Mouse (Mus musculus) erythroblast, embryonic 14.5 days (primary cell): ENCODE measurements around the gene Emc6. TPM values are rescaled to one million over a fixed set of nuclear protein-coding genes. Genes with fewer than 3 reads are reported as not detected.

ENCODE experiments used
- H3K27me3 ChIP-seq: 2 replicates; pipeline ENCODE4 v1.6.1; 2012; ENCODE audit warnings: inconsistent platforms; ENCODE audit not compliant: control insufficient read depth
- H3K36me3 ChIP-seq: 2 replicates; pipeline ENCODE4 v1.6.1; 2012; ENCODE audit warnings: mild to moderate bottlenecking, inconsistent platforms; ENCODE audit not compliant: control insufficient read depth
- H3K4me1 ChIP-seq: 2 replicates; pipeline ENCODE4 v1.6.1; 2012; ENCODE audit warnings: inconsistent platforms; ENCODE audit not compliant: control insufficient read depth
- H3K4me3 ChIP-seq: replicated peaks from 2 replicates; pipeline ENCODE3; 2012; ENCODE audit warnings: moderate library complexity, mild to moderate bottlenecking, inconsistent platforms
- H3K9me3 ChIP-seq: 2 replicates; pipeline ENCODE4 v1.6.1; 2012; ENCODE audit warnings: low read length, inconsistent platforms, mixed read lengths; ENCODE audit not compliant: control insufficient read depth
- GATA1 ChIP-seq: IDR thresholded peaks from 2 replicates; pipeline ENCODE4 v1.6.1; 2012; ENCODE audit warnings: low read length, inconsistent platforms, mixed read lengths
- TAL1 ChIP-seq: IDR thresholded peaks from 3 replicates; pipeline ENCODE4 v1.6.1; 2012; ENCODE audit warnings: low read length, inconsistent platforms, mixed read lengths
- polyA plus RNA-seq: library from polyadenylated mRNA; stranded (reverse); fragments of >175 nt; gene quantifications from 2 replicates; pipeline ENCODE4 v1.2.3, GENCODE M21; 2012

Gene Emc6
- polyA plus RNA-seq, 1 experiment = 19.4 TPM

DNA sequence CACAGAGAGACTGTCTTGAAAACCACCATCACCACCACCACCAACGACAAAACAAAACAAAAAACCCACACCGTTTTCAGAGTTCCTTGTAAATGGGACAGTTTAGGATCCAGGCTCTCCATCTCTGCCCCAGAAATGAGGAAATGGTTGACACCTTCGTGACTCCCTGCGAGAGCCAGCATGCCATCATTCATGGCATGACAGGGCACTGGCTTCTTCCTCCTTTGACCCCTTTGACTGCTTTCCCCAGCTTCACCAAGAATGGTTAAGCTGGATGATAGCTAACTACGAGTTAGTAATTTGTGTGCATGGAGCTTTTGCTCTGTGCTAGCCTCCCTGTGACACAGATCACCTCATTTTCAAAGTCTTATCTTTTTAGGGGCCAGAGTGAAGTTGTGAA lies 14.6 kb downstream of the Emc6 start:
- no peak for TF ChIP-seq TAL1
- no peak for TF ChIP-seq GATA1
- peaks cover 4% of the 10 kb centered on the region for H3K4me1 ChIP-seq
- no peaks in the 10 kb centered on the region for H3K9me3 ChIP-seq
- peaks cover 42% of the 10 kb centered on the region for H3K27me3 ChIP-seq
- H3K36me3 ChIP-seq = no peaks in the 10 kb centered on the region
- no peak overlapping the region for H3K4me3 ChIP-seq

DNA sequence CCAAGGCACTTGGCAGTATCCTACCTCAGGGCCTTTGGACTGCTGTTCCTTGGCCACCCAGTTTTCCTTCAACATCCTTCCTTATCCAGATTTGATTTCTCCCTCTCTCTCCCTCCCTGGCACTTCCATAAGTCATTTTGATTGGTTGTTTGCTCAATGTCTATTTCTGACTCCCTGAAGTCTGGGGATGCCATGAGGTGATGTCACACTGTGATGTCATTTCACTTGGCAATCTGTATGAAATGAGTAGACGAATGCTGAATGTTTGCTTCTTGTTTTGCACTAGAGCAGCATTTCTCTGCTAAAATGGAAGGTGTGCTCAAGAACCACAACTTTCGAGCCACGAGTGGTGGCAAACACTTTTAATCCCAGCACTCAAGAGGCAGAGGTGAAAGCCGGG lies 15.2 kb downstream of the Emc6 start:
- H3K4me1 ChIP-seq = peaks cover 4% of the 10 kb centered on the region
- no peak overlapping the region for H3K4me3 ChIP-seq
- no peak for TF ChIP-seq GATA1
- no peak for TF ChIP-seq TAL1
- H3K27me3 ChIP-seq = peaks cover 42% of the 10 kb centered on the region
- H3K36me3 ChIP-seq = no peaks in the 10 kb centered on the region
- H3K9me3 ChIP-seq = no peaks in the 10 kb centered on the region

DNA sequence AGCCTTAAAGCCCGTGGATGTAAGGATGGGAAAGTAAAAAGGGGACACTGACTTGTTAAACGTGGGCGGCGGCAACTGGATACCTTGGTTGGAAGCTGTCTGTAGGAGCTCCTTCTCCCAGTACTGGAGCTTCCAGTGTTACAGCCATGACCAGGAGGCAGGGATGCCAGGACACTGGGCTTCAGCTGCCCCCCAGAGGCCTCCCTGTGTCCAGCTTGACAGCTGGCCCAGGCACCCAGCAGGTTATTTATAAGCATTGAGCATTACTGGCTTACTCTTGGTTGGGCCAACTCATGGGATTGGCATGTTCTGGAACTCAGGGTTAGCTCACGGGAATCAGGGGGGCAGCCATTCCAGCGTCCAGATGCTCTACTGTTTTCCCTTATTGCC lies 16.0 kb downstream of the Emc6 start:
- TF ChIP-seq GATA1 (no peak), TAL1 (no peak)
- no peaks in the 10 kb centered on the region for H3K36me3 ChIP-seq
- peaks cover 4% of the 10 kb centered on the region for H3K4me1 ChIP-seq
- H3K4me3 ChIP-seq = no peak overlapping the region
- peaks cover 42% of the 10 kb centered on the region for H3K27me3 ChIP-seq
- no peaks in the 10 kb centered on the region for H3K9me3 ChIP-seq

DNA sequence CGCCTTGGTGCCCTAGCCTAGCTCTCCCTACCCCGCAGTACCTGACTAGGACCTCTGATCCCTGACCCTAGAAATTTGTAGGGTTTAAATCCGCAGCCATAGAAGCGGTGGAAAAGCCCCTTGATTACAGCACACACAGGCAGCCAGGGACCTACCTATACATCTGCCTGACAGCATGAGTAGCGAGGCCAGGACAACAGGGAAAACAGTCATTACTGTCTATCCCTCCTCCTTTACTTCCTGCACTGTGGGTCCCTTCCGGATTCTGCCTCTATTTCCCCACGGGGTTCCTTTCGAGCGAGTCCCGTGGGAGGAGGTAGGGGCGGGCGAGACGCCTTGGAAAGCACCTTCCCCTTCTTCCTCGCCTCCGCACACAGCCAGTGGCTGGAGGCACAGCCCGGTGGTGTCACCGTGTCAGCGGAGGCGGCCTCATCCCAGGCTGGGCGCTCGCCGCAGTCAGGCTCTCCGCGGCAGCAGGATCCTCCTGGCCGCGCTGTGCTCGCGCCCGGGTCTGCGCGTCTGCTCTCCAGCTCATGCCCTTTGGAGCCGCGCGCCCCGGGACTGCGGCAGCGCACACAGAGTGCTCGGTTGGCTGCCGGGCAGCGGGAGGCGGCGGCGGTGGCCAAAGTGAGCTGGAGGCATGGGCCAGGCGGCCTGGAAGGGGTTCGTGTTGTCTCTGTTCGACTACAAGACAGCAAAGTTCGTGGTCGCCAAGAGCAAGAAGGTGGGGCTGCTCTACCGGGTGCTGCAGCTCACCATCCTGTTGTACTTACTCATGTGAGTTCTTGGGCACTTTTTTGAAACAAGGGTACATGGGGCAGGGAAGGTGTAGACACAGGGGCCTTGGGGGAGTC lies 16.7 kb downstream of the Emc6 start, which contains the start of gene P2rx5:
P2rx5 (plus strand) TSS at position 465 of the 854 bp plus-strand sequence.
- Histone ChIP-seq H3K36me3 (no peaks in the 10 kb centered on the region), H3K27me3 (peaks cover 44% of the 10 kb centered on the region), H3K4me1 (peaks cover 4% of the 10 kb centered on the region), H3K9me3 (no peaks in the 10 kb centered on the region), H3K4me3 (peak within 1 kb of the TSS; percentile 3)
- TF ChIP-seq GATA1 = no peak
- no peak for TF ChIP-seq TAL1

DNA sequence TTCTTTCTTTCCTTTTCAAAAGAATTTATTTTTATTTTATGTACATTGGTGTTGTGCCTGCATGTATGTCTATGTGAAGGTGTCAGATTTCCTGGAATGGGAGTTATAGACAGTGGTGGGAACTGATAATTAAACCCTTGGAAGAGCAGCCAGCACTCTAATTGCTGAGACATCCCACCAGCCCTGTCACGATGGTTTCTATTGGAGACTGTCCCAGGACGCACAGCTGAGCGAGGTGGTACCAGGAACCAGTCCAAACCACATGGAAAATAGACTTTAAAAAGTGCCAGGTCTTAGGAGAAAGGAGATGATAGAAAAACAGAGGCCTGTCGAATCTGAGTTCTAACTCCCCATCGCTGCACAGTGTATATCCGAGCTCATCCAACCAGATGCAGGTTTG lies 21.8 kb downstream of the Emc6 start:
- TF ChIP-seq GATA1 = no peak
- no peak for TF ChIP-seq TAL1
- peaks cover 27% of the 10 kb centered on the region for H3K27me3 ChIP-seq
- no peaks in the 10 kb centered on the region for H3K4me1 ChIP-seq
- no peaks in the 10 kb centered on the region for H3K36me3 ChIP-seq
- H3K9me3 ChIP-seq = no peaks in the 10 kb centered on the region
- no peak overlapping the region for H3K4me3 ChIP-seq

DNA sequence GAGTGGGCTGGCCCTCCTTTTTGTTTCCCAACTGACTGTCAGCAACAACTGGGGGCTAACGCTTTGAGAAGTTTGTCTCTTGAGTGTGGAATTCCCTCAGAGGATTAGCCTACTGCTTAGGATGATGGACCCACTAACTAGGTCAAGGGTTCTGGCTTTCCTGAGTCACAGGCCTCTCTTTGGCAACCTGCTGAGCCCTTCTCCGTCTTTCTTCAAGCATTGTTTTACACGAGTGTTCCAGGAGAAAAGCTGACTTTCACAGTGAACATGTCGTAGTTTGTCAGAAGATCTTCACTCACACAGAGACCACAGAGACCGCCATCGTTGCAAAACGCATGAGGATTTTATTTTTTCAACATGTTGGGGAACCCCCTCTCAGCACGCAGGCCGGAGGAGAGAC lies 28.6 kb downstream of the Emc6 start:
- Histone ChIP-seq H3K4me1 (no peaks in the 10 kb centered on the region), H3K36me3 (no peaks in the 10 kb centered on the region), H3K4me3 (no peak overlapping the region), H3K9me3 (no peaks in the 10 kb centered on the region), H3K27me3 (no peaks in the 10 kb centered on the region; the same call in 1 of the 2 replicates)
- TF ChIP-seq GATA1 (no peak), TAL1 (no peak)

DNA sequence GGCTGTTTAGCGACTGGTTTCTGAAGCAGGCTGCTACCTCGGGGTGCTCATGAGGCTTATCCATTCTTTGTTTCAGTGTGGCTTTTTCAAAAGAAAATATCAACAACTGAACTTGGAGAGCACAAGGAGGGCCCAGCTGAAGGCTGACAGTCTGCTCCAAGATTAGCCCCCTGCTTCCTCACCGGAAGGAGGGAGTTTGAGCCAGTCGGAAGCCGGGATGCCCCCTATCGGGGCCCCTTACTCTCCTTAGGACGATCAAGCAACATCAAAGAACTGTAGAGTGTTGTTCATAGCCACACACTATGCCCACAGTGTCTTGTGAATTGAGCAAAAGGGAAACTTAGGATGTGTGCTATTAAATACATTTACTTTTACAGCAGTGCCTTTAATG lies 29.9 kb downstream of the Emc6 start:
- Histone ChIP-seq H3K36me3 (no peaks in the 10 kb centered on the region), H3K27me3 (no peaks in the 10 kb centered on the region; the same call in 1 of the 2 replicates), H3K9me3 (no peaks in the 10 kb centered on the region), H3K4me3 (no peak overlapping the region), H3K4me1 (no peaks in the 10 kb centered on the region)
- TF ChIP-seq TAL1 (no peak), GATA1 (no peak)

DNA sequence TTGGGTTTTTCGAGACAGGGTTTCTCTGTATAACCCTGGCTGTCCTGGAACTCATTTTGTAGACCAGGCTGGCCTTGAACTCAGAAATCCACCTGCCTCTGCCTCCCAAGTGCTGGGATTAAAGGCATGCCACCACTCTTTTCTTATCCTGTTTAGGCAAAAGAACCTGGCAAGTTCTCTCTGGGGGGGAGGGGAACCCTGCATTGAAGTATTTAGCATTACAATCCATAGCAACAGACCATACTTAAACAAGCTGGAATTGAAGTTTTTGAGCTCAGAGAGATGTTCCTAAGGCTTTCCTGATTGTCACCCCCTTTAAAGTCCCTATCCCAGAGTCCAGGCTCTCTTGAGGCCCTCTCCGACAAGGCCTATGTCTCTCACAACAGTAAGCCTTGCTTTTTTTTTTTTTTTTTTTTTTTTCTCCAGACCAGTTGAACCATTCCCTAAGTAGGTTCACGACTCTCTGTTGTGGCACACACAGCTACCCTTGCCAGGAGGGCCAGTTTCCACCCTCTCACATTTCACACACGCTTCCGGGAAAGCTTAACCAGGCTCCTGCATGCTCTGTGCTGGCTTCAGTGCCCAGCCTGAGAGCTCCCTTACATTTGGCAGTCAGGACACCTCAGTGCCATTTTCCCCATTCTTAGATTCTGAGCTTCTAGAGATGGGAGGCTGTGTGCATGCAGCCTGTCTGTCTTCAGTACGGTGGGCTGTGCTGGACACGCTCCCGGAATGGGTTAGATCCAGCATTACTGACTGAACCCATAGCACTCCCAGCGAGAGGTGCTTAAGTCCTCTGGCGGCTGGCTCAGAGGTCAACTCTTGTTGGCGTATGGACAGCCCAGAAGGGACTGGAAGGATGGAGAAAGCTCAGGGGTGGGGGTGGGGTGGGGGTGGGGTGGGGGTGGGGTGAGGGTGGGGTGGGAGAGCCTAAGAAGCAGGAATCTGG lies 30.5 kb downstream of the Emc6 start:
- no peak overlapping the region for H3K4me3 ChIP-seq

DNA sequence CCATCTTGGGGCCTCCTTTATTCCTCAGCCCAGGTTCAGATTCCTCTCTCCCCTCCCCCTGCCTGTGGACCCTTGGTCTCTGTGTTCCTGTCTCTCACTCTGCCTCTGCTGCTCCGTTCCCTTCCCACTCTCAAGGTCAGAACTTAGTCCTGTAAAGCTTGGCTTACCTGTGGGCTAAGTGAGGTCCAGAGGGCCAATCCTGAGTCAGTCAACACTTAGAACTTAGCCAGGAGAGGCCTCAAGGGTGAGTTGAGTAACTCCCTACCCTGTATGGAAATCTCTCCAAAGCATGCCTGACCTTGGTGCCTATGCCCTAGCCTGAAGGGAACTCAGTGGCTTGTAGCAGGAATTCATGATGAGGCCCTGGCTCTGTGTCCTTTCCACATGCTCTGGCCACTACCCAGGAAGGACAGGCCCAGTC lies 32.6 kb downstream of the Emc6 start:
- no peaks in the 10 kb centered on the region for H3K9me3 ChIP-seq
- no peaks in the 10 kb centered on the region for H3K36me3 ChIP-seq
- TF ChIP-seq TAL1 (no peak), GATA1 (no peak)
- H3K4me1 ChIP-seq = no peaks in the 10 kb centered on the region
- H3K4me3 ChIP-seq = no peak overlapping the region
- no peaks in the 10 kb centered on the region; the same call in 1 of the 2 replicates for H3K27me3 ChIP-seq

More for the DNA sequence above, 30.5 kb downstream of the Emc6 start:
- H3K36me3 ChIP-seq = no peaks in the 10 kb centered on the region
- no peak for TF ChIP-seq TAL1
- TF ChIP-seq GATA1 = no peak
- no peaks in the 10 kb centered on the region for H3K9me3 ChIP-seq
- no peaks in the 10 kb centered on the region for H3K4me1 ChIP-seq
- no peaks in the 10 kb centered on the region; the same call in 1 of the 2 replicates for H3K27me3 ChIP-seq
